Mouse (Mus musculus) cerebellum, adult 8-10 months (tissue): ENCODE measurements around the gene Cep250.

Experiments used
- DNase-seq: peaks from one replicate; pipeline ENCODE4 v3.0.0; 2022

Cep250 gene

GRCm38 (mm10) chr2:155973348-155973747 is 17.1 kb downstream of the Cep250 start:
- DNase-seq = no peak

GRCm38 (mm10) chr2:155974087-155974731 is 18.0 kb downstream of the Cep250 start:
- no peak for DNase-seq

- no peak for DNase-seq
These were observed 23.2 kb downstream of the Cep250 start for GRCm38 (mm10) chr2:155979328-155979991.

- no peak for DNase-seq
These were observed 29.5 kb downstream of the Cep250 start for GRCm38 (mm10) chr2:155985776-155986175.

- DNase-seq = no peak
These were observed 30.9 kb downstream of the Cep250 start for GRCm38 (mm10) chr2:155987131-155987530.

GRCm38 (mm10) chr2:155989085-155989484 is 32.8 kb downstream of the Cep250 start:
- peak; percentile 59 for DNase-seq

GRCm38 (mm10) chr2:155991151-155991550 is 34.9 kb downstream of the Cep250 start:
- DNase-seq = peak; percentile 44

GRCm38 (mm10) chr2:155991863-155992321 is 35.6 kb downstream of the Cep250 start:
- peak; percentile 95 for DNase-seq

- DNase-seq = no peak
These were observed 49.1 kb downstream of the Cep250 start for GRCm38 (mm10) chr2:156005393-156005792.

GRCm38 (mm10) chr2:156007888-156008532 is 51.8 kb downstream of the Cep250 start, which contains the start of the genes 6430550D23Rik and Ergic3:
Gene 6430550D23Rik, minus strand, starts transcription at chr2:156007977.
Gene Ergic3, plus strand, starts transcription at chr2:156008045.
- peak; percentile 97 for DNase-seq

- no peak for DNase-seq
These were observed 61.8 kb downstream of the Cep250 start for GRCm38 (mm10) chr2:156018106-156018505.

- DNase-seq = no peak
These were observed 65.0 kb downstream of the Cep250 start for GRCm38 (mm10) chr2:156021219-156021618.

- no peak for DNase-seq
These were observed 65.5 kb downstream of the Cep250 start for GRCm38 (mm10) chr2:156021765-156022164.

- no peak for DNase-seq
These were observed 69.2 kb downstream of the Cep250 start for GRCm38 (mm10) chr2:156025482-156025881.

GRCm38 (mm10) chr2:156039390-156039789 is 83.1 kb downstream of the Cep250 start:
- DNase-seq = no peak

GRCm38 (mm10) chr2:156042903-156043302 is 86.6 kb downstream of the Cep250 start:
- no peak for DNase-seq

- DNase-seq = no peak
These were observed 91.7 kb downstream of the Cep250 start for GRCm38 (mm10) chr2:156047929-156048328.
